Mouse (Mus musculus) ES-Bruce4 (cell line): ENCODE data around the gene Tbxa2r. TPM values are rescaled to one million over a fixed set of nuclear protein-coding genes. Genes with fewer than 3 reads are reported as not detected.

Experiments
- H3K27ac ChIP-seq: 2 replicates; pipeline ENCODE4 v1.5.1; 2012; ENCODE audit warnings: low read length, inconsistent platforms; ENCODE audit not compliant: insufficient read depth
- H3K27me3 ChIP-seq: 2 replicates; pipeline ENCODE4 v1.6.1; 2012; ENCODE audit warnings: mild to moderate bottlenecking, low read length, inconsistent platforms; ENCODE audit not compliant: control insufficient read depth, poor library complexity, insufficient read depth, severe bottlenecking
- H3K36me3 ChIP-seq: 2 replicates; pipeline ENCODE4 v1.6.1; 2012; ENCODE audit warnings: inconsistent platforms, mild to moderate bottlenecking, low read length, moderate library complexity; ENCODE audit not compliant: control insufficient read depth, poor library complexity, insufficient read depth, severe bottlenecking
- H3K4me1 ChIP-seq: one replicate; pipeline ENCODE4 v1.8.1; 2011; ENCODE audit warnings: low read length; ENCODE audit not compliant: control insufficient read depth, insufficient read depth
- H3K4me3 ChIP-seq: 2 replicates; pipeline ENCODE4 v1.5.1; 2011; ENCODE audit warnings: low read depth, mild to moderate bottlenecking, low read length
- H3K9ac ChIP-seq: 2 replicates; pipeline ENCODE4 v1.6.1; 2012; ENCODE audit warnings: low read depth, mild to moderate bottlenecking, inconsistent platforms; ENCODE audit not compliant: poor library complexity, severe bottlenecking
- H3K9me3 ChIP-seq: replicated peaks from 2 replicates; pipeline ENCODE4 v1.6.1; 2012; ENCODE audit warnings: mild to moderate bottlenecking, low read length, inconsistent platforms; ENCODE audit not compliant: control insufficient read depth, poor library complexity, insufficient read depth, severe bottlenecking
- CTCF ChIP-seq: IDR thresholded peaks from one replicate; pipeline ENCODE4 v1.8.1; 2011; ENCODE audit warnings: low read depth, low read length
- EP300 ChIP-seq: IDR thresholded peaks from 2 replicates; pipeline ENCODE4 v1.6.1; 2011; ENCODE audit warnings: low read depth, low read length; ENCODE audit not compliant: insufficient read depth
- POLR2A ChIP-seq: IDR thresholded peaks from one replicate; pipeline ENCODE4 v1.8.1; 2011; ENCODE audit warnings: low read length; ENCODE audit not compliant: insufficient read depth
- polyA plus RNA-seq: library from polyadenylated mRNA; stranded (reverse); fragments of >200 nt; gene quantifications from 2 replicates; pipeline ENCODE4 v1.2.4, GENCODE M21; 2011; ENCODE audit warnings: low read depth; ENCODE audit not compliant: missing spikeins, insufficient read depth, insufficient read length

The Tbxa2r gene
- polyA plus RNA-seq, 1 experiment = 0.57 TPM

- H3K9me3 ChIP-seq = no peaks in the 10 kb centered on the region
- no peak overlapping the region for H3K9ac ChIP-seq
- H3K27me3 ChIP-seq = no peaks in the 10 kb centered on the region
- H3K4me3 ChIP-seq = no peak overlapping the region
- H3K27ac ChIP-seq = no peak overlapping the region
- H3K4me1 ChIP-seq = no peaks in the 10 kb centered on the region
- peaks cover 36% of the 10 kb centered on the region for H3K36me3 ChIP-seq
- TF ChIP-seq EP300 = no peak
- TF ChIP-seq CTCF = no peak
- no peak for TF ChIP-seq POLR2A
Observed at GRCm38 (mm10) chr10:81325176-81325575, 3.4 kb upstream of the Tbxa2r start.

GRCm38 (mm10) chr10:81325781-81326180, 2.8 kb upstream of the Tbxa2r start:
- Histone ChIP-seq H3K27ac (no peak overlapping the region), H3K36me3 (peaks cover 36% of the 10 kb centered on the region), H3K4me1 (no peaks in the 10 kb centered on the region), H3K4me3 (no peak overlapping the region), H3K9ac (no peak overlapping the region), H3K27me3 (no peaks in the 10 kb centered on the region), H3K9me3 (no peaks in the 10 kb centered on the region)
- TF ChIP-seq POLR2A (no peak), EP300 (no peak), CTCF (no peak)

GRCm38 (mm10) chr10:81326858-81327257, 1.7 kb upstream of the Tbxa2r start:
- no peaks in the 10 kb centered on the region for H3K4me1 ChIP-seq
- no peak overlapping the region for H3K4me3 ChIP-seq
- no peak overlapping the region for H3K27ac ChIP-seq

GRCm38 (mm10) chr10:81327959-81328358, 572 bp upstream of the Tbxa2r start:
- Histone ChIP-seq H3K4me3 (no peak overlapping the region), H3K4me1 (no peaks in the 10 kb centered on the region), H3K9me3 (no peaks in the 10 kb centered on the region), H3K27ac (no peak overlapping the region), H3K36me3 (peaks cover 31% of the 10 kb centered on the region), H3K27me3 (no peaks in the 10 kb centered on the region), H3K9ac (no peak overlapping the region)
- TF ChIP-seq POLR2A (no peak), CTCF (no peak), EP300 (no peak)

More at GRCm38 (mm10) chr10:81326858-81327257, 1.7 kb upstream of the Tbxa2r start:
- Histone ChIP-seq H3K36me3 (peaks cover 36% of the 10 kb centered on the region), H3K9me3 (no peaks in the 10 kb centered on the region), H3K9ac (no peak overlapping the region), H3K27me3 (no peaks in the 10 kb centered on the region)
- no peak for TF ChIP-seq CTCF

GRCm38 (mm10) chr10:81329194-81329975, 854 bp downstream of the Tbxa2r start:
- TF ChIP-seq POLR2A (no peak), CTCF (no peak), EP300 (no peak)
- H3K9me3 ChIP-seq = no peaks in the 10 kb centered on the region
- no peak overlapping the region for H3K9ac ChIP-seq
- H3K27me3 ChIP-seq = no peaks in the 10 kb centered on the region
- H3K4me3 ChIP-seq = no peak overlapping the region
- no peak overlapping the region for H3K27ac ChIP-seq
- H3K36me3 ChIP-seq = peaks cover 23% of the 10 kb centered on the region
- H3K4me1 ChIP-seq = no peaks in the 10 kb centered on the region

GRCm38 (mm10) chr10:81330007-81330406, 1.5 kb downstream of the Tbxa2r start:
- no peaks in the 10 kb centered on the region for H3K27me3 ChIP-seq
- no peaks in the 10 kb centered on the region for H3K4me1 ChIP-seq
- peaks cover 19% of the 10 kb centered on the region for H3K36me3 ChIP-seq
- no peak overlapping the region for H3K9ac ChIP-seq
- no peak overlapping the region for H3K27ac ChIP-seq
- no peak overlapping the region for H3K4me3 ChIP-seq
- H3K9me3 ChIP-seq = no peaks in the 10 kb centered on the region
- TF ChIP-seq EP300 (no peak), CTCF (no peak), POLR2A (no peak)
